Mouse (Mus musculus) frontal cortex, adult 2 months (tissue): ENCODE results near the gene Foxl2. TPM values are rescaled to one million over a fixed set of nuclear protein-coding genes. Genes with fewer than 3 reads are reported as not detected.

Experiments used
- polyA plus RNA-seq: library from polyadenylated mRNA; depleted of rRNA; stranded (reverse); fragments of >200 nt; gene quantifications from 2 replicates; pipeline ENCODE4 v1.2.3, GENCODE M21; 2012; rRNA removed

Foxl2 gene
- polyA plus RNA-seq, 1 experiment, result 0.34 TPM

Other genes starting within 250 kb of the Foxl2 start
- gene Prr23a1, start 112.8 kb upstream of the Foxl2 start, polyA plus RNA-seq, result not detected in 2 replicates
- not detected in 2 replicates for gene Prr23a2, start 98.8 kb upstream of the Foxl2 start, polyA plus RNA-seq
- gene Prr23a3, start 90.5 kb upstream of the Foxl2 start, polyA plus RNA-seq, result not detected in 2 replicates
- gene 7420426K07Rik, start 52.2 kb upstream of the Foxl2 start, polyA plus RNA-seq, result not detected in 2 replicates
- 30.6 and 33.1 TPM in 2 replicates for gene Faim, start 31.1 kb downstream of the Foxl2 start, polyA plus RNA-seq
- not detected in 2 replicates for gene Gm1123, start 80.4 kb downstream of the Foxl2 start, polyA plus RNA-seq
- gene Pik3cb, start 185.3 kb downstream of the Foxl2 start, polyA plus RNA-seq, result 14.5 and 15.5 TPM in 2 replicates